Mouse (Mus musculus) gastrocnemius, postnatal 4 days (tissue): ENCODE results near the gene H2-Ob. TPM values are rescaled to one million over a fixed set of nuclear protein-coding genes. Genes with fewer than 3 reads are reported as not detected.

Experiments used
- DNase-seq, 2 experiments: peaks; one replicate each; pipeline ENCODE4 v3.0.0; 2021 to 2022; ENCODE audit warnings: low spot score in 2 of 2, mixed read lengths in 2 of 2
- long read RNA-seq, 2 experiments: library from polyadenylated mRNA; stranded (forward); transcript quantifications; one replicate each; pipeline ENCODE4 v2.0.0; 2021
- total RNA-seq, 2 experiments: library from RNA; stranded (reverse); gene quantifications; 2 replicates each; pipeline ENCODE4 v1.2.3; 2021

The H2-Ob gene
- under 1 TPM in 1 of 2 experiments, not detected in 1; 0.39 TPM for total RNA-seq
- long read RNA-seq, experiment 1, result 0 reads
- long read RNA-seq, experiment 2, result 0 reads

DNA sequence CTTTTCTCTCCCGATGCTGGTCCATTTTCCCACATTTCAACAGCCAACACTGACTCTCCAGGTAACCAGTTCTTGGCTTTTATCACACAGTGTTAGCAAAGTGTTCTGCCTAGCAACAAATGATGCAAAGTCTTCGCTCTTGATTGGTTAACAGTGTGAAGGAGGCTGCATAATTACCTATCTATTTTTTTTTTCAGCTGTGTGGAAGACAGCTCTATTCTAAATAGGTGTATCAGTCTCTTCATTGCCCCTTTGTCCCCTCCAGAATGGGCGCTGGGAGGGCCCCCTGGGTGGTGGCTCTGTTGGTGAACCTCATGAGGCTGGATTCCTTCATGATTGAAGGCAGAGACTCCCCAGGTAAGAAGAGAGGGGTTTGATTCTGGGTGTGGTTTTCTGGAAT is at the start of gene H2-Ob:
Gene H2-Ob (plus strand): TSS at position 198 of the 400 bp plus-strand sequence.
- no peak for DNase-seq

DNA sequence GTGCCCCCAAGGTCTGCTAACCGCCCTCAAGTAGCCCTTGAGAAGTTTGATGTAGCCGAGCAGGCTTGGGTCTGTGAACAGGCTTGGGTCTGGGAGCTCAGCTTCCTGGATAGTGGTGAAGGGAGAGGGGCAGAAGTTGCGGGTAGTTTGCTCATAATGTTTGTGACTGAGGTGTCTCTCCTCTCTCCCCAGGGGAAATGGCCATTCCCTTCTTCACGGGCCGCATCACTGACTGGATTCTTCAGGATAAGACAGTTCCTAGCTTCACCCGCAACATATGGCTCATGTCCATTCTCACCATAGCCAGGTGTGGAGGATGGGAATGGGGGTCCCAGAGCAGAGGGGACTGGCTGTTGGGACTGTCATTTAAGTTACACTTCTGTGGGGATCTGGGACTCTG is 49.7 kb upstream of the H2-Ob start:
- DNase-seq, result no peak

DNA sequence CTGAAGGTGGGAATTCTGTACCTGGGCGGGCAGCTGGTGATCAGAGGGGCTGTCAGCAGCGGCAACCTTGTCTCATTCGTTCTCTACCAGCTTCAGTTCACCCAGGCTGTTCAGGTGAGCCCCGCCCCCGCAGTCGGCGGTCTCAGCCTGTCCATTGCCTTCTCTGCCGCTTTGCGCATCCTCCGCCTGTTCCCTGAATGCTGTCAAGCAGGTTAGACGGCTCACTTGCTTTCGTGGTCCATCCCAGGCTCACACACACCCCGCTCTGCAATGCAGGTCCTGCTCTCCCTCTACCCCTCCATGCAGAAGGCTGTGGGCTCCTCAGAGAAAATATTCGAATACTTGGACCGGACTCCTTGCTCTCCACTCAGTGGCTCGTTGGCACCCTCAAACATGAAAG is 45.9 kb upstream of the H2-Ob start:
- DNase-seq, result no peak

DNA sequence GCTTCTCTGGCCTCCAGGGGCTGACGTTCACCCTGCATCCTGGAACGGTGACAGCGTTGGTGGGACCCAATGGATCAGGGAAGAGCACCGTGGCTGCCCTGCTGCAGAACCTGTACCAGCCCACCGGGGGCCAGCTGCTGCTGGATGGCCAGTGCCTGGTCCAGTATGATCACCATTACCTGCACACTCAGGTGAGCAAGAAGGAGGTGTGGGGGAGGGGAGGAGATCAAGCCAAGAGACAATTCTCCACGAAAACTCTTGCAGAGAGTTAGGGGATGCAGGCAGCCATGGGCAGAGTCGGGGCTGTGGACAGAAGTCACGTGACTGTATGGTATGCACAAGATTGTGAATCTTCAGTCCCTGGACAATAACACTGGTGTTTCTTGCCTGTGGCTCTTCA is 45.2 kb upstream of the H2-Ob start:
- DNase-seq, result no peak

DNA sequence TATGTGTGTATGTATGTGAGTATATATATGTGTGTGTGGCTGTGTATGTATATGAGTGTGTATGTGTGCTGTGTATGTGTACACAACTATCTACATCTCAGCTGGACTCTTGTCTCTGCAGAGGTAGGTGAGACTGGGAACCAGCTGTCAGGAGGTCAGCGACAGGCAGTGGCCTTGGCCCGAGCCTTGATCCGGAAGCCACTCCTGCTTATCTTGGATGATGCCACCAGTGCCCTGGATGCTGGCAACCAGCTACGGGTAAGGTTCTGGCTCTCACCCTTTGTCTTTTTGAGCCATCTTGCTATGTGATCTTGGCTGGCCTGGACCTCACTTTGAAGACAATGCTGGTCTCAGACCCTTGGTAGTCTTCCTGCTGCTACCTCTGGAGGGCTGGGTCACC is 44.0 kb upstream of the H2-Ob start:
- DNase-seq, result no peak

DNA sequence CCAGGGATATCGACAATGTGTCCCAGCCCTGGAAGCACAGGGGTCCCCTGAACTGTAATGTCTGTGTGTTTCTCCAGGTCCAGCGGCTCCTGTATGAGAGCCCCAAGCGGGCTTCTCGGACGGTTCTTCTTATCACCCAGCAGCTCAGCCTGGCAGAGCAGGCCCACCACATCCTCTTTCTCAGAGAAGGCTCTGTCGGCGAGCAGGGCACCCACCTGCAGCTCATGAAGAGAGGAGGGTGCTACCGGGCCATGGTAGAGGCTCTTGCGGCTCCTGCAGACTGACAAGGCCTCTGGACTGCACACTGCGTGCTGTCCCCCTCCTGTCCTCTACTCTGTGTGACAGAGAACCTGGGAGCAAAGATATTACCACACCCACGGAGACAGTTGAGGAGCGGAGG is 42.2 kb upstream of the H2-Ob start:
- no peak for DNase-seq

DNA sequence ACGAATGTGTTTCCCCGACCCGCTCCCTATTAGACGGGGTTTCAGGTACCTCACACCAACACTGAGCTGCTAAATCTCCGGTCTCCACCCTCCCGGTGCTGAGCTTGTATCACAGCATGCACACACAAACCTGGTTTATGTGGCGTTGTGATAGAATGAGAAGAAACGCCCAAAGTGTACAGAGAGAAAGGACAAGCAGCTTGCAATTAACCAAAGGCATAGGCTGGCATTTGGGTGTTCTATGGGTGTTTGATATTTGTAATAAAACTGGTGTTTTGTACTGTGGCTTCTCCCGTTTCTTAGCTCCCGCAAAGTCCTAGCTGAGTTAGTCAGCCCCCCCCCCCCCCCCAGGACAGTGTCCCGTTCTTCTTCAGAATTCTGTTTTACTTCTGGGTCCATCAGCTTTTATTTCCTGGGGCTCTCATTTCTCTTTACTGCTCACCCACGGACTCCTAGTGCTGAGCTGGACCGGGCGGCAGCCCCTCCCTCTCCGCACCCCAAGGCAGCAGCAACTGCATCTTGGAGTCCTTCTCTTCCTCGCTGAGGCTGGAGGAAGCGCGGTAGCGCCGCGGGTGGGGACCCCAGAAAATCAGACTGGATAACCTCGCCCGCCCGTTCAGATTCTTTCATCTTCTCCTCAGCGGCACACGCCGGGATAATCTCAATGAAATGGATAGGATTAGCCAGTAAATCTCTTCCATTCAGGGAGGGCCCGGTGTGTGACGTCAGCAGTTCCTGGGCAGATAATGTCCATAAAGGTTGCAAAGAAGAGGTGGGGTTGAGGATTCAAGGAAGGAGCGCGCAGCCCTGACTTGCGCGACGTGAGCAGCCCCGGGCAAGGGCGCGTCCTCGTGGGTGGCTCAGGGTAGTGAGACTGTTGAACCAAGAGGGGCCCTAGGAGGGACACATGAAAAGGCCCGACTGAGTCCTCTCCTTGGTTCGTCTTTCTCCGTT is 41.5 kb upstream of the H2-Ob start, which contains the start of gene Psmb8:
Gene Psmb8 (plus strand): TSS at position 781 of the 954 bp plus-strand sequence.
- peak; percentile 69 to 85 for DNase-seq

DNA sequence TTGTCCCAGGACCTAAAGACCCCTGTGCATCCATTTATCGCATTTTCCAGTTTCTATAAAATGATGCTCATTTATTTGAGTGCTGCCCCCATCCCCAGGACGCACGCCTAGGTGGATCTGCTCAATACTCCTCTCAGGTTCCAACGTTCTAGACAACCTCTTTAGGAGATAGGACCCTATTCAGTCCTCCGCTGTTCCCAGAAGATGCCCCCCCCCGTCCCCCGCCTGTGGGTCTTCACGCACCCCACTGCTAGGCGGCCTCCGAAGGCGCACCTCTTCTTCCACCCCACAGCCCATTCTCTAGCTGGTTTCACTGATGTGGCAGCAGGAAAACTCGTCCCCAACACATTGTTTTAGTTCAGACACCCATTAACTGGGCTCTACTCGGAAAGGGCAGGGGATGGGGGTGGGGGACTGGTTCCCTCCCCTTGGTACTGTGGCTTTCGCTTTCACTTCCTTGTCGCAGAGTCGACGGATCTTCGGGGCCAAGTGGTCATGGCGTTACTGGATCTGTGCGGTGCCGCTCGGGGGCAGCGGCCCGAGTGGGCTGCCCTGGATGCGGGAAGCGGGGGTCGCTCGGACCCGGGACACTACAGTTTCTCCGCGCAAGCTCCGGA is 40.7 kb upstream of the H2-Ob start:
- no peak for DNase-seq

DNA sequence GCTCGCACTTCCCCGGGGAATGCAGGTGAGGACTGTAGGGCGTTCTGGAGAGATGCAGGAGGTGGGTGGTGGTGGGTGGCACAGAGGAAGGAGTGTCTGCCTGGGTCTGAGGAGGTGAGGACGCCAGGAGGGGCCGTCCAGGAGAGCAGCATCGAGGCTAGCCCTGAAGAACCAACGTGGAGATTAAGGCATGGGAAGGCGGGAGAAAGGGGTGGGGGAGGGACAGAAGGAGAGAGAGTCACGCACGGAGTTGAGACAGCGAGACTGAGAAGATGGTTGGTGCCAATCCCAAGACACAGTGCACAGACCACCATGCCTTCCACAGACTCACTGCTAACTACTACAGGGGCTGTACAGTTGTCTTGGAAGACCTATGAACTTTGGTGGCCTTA is 40.2 kb upstream of the H2-Ob start:
- no peak for DNase-seq

DNA sequence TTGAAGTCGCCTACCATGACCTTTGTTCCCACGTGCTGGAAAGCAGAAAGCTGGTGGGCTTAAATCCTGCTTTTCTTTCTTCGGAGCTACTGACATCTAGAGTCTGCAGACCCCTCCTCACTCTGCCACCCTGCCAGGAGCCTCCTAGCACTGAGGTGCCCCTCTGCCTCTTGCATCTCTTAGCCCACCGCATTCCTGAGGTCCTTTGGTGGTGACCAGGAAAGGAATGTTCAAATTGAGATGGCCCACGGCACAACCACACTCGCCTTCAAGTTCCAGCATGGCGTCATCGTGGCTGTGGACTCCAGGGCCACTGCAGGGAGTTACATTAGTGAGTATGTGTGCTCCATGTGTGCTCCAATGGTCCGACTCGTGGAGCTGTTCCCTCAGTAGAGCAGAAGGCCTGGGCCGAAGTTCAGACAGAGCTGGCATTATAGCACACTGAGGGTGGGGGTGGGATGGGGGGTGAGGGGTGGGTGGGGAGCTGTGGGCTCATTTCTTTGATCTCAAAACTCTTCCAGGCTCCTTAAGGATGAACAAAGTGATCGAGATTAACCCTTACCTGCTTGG is 39.6 kb upstream of the H2-Ob start:
- no peak for DNase-seq

DNA sequence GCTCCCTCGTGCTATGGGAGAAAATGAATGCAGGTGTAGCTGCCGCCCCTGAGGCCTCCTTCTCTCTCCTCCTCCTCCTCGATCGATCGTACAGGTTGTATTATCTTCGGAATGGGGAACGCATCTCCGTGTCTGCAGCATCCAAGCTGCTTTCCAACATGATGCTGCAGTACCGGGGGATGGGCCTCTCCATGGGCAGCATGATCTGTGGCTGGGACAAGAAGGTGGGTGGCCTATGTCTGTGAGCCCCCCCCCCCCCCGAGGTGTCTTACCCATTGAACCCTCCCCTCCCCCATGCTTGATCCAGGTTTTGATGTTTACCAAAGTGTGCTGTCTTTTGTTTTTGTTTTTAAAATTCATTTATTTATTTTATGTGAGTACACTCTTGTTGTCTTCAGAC is 38.7 kb upstream of the H2-Ob start:
- no peak for DNase-seq

DNA sequence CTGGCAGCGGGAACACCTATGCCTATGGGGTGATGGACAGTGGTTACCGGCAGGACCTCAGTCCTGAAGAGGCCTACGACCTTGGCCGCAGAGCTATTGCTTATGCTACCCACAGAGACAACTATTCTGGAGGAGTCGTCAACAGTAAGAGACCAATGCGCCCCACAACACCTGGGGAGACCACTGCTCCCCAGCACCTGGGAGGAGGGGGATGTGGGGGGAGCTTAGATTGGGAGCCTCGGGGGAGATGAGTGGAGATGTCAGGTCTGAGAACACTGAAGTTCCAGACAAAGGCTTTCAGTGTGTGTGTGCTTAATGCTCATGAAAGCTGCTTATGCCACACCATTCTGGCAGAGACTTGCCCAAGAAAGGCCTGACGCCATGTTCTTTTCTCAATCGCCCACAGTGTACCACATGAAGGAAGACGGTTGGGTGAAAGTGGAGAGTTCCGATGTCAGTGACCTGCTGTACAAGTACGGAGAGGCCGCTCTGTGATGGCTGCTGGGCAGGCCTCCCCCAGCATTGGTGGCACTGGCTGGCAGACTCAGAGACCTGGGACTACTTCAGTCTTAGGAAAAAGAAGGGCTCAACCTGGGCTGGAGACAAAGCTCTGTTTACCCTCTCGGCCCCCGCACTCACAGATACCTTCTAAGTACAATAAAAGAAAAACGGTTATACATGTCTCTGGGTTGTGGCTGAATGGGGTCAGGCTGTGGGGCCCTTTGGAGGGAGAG is 37.8 kb upstream of the H2-Ob start:
- DNase-seq, result no peak

DNA sequence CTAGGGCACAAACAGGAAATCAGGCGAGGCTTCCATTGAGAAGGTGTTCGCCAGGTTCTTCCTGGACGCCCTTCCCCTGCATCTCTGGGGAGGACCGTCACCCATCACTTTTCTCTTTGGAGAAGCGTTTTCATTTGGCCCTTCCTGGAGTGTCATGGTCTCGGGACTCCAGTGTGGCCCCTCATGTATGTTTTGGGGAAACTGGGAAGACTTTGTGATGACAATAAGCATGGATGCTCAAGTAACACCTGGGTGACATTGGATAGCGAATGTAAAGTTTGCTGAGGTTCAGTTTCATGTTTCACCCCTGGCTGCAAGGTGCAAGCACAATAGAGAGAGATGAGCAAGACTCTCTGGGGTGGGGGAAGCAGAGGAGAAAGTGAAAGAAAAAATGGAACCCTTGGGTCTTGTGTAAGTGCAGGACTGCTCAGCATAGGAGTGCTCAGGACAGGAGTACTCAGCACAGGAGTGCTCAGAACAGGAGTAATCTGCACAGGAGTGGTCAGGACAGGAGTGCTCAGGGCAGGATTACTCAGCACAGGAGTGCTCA is 37.1 kb upstream of the H2-Ob start:
- no peak for DNase-seq

DNA sequence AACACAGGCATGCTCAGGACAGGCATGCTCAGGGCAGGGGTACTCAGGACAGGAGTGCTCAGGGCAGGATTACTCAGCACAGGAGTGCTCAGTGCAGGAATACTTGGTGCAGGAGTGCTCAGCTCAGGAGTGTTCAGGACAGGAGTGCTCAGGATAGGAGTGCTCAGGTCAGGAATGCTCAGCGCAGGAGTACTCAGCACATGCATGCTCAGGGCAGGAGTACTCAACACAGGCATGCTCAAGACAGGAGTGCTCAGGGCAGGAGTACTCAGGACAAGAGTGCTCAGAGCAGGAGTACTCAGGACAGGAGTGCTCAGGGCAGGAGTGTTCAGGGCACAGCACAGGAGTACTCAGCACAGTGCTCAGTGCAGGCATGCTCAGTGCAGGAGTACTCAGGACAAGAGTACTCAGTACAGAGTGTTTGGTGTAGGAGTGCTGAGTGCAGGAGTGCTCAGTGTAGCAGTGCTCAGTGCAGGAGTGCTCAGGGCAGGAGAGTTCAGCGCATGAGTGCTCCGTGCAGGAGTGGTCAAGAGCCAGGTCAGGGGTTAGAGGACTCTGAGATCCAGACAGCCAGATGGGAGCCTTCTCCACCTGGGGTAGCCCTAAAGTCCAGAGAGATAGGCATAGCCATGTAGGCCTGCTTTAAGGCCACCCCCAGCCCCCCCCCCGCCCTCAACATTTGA is 35.8 kb upstream of the H2-Ob start:
- no peak for DNase-seq

DNA sequence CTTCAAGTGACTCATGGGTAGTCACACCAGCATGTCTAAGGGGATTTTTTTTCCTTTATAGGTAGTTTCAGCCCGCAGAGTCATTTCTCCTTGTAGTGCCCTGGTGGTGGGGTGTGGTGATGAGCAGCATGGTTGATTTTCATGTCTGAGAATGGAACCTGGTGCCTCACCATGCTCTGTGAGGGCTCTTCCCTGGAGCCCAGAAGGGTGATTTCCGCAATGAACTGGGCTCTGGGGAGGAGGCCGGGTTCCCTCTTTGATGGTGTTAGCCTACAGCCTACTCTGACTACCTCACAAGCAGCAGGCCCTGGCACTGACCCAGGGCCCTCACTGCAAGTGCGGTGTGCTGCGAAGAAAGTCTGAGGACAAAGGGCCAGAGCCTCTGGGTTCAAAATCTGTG is 35.3 kb upstream of the H2-Ob start, which contains the start of gene Tap2:
Gene Tap2 (plus strand): TSS at position 84 of the 400 bp plus-strand sequence.
- no peak for DNase-seq

DNA sequence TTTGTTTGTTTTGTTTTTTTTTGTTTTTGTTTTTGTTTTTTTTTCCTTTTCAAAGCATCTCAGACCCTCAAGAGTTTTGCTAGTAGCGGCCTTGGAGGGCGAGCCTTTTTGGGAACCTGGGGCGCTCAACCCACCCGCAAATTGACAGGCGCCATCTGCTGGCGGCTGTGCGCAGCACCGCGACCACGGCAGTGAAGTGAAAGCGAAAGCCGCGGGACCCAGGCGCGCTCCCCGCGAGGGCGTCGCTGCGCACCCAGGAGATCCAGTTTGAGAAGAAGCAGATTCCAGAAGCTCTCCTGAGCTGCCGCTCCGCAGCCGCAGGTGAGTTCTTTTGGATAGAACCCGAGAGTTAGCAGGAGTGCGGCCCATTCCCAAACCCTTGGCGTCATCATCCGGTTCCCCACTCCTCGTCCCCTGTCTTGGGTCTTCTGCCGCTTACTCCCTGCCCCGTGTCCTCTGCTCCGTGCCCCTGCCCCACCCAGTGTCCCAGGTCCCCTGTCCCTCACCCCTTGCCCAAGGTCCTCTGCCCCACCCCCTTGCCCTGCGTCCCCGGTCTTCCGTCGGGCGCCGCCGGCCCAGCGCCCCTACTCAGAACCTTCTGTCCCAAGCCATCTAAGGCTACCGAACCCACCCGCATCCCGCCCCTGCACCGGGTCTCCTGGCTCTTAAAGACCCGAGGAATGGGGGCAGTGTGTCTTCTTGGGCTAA is 34.2 kb upstream of the H2-Ob start:
- DNase-seq, result peak; percentile 88 to 89

DNA sequence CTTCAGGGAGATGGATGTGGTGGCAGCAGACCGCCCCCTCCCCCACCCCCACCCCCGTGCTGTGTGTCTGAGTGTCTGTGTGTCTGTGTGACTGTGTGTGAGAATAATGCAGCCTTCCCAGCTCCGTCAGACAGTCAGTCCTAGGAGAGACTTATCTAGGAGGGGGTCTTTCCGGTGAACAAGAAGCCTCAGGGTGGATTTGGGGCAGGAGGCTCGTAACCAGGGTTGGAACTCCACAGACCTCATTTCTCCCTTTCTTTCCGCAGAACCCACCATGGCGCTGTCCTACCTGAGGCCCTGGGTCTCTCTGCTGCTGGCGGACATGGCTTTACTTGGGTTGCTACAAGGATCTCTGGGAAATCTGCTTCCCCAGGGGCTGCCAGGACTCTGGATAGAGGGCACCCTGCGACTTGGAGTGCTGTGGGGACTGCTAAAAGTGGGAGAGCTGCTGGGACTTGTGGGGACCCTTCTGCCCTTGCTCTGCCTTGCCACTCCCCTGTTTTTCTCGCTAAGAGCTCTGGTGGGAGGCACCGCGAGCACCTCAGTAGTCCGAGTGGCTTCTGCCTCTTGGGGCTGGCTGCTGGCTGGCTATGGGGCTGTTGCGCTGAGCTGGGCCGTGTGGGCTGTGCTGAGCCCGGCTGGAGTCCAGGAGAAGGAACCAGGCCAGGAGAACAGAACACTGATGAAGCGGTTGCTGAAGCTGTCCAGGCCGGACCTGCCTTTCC is 33.5 kb upstream of the H2-Ob start:
- peak in 1 of 2 experiments; percentile 40 for DNase-seq

DNA sequence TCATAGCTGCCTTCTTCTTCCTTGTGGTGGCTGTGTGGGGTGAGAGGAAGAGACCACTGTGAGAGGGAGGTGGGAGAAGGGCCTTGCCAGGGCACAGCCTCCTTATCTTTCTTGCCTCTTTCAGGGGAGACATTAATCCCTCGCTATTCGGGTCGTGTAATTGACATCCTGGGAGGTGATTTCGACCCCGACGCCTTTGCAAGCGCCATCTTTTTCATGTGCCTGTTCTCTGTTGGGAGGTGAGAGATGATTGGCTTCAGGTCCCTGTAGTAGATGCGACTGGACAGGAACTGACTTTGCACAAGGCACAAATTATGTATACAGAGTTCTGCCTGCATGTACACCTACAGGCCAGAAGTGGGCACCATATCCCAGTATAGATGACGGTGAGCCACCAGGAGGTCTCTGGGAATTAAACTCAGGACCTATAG is 32.9 kb upstream of the H2-Ob start:
- no peak for DNase-seq

DNA sequence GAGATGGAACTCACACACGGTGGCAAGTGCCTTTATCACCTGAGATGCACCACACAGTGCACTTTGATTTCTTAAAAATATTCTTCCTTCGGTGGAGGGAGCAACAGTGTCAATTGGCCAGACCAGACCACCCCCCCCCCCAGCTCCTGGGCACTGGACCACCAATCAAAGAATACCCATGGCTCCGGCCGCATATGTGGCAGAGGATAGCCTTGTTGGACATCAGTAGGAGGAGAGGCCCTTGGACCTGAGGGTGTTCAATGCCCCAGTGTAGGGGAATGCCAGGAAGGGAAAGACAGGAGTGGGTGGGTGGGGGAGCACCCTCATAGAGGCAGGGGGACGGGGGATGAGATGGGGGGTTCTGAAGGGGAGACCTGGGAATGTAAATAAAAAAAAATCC is 32.0 kb upstream of the H2-Ob start:
- DNase-seq, result no peak
